Mouse (Mus musculus) embryonic fibroblast, embryonic 13.5 days (primary cell): ENCODE data around the gene Trpv6.

Experiments
- CTCF ChIP-seq: IDR thresholded peaks from 2 replicates; pipeline ENCODE4 v1.5.1; 2011; ENCODE audit warnings: mild to moderate bottlenecking, control low read depth, low read length, moderate library complexity, borderline replicate concordance; ENCODE audit not compliant: insufficient read depth
- POLR2A ChIP-seq: IDR thresholded peaks from 2 replicates; pipeline ENCODE4 v1.6.1; 2011; ENCODE audit warnings: low read depth, mild to moderate bottlenecking, control low read depth, low read length, moderate library complexity

GRCm38 (mm10) chr6:41654648-41655047 is 18.4 kb upstream of the Trpv6 start:
- TF ChIP-seq CTCF (no peak), POLR2A (no peak)
